Mouse (Mus musculus) midbrain, embryonic 16.5 days (tissue): Measurements from ENCODE around the gene Lrrc30. TPM values are rescaled to one million over a fixed set of nuclear protein-coding genes. Genes with fewer than 3 reads are reported as not detected.

Source experiments
- ATAC-seq: fragments of 200-750 bp; cut with Nextera tagmentation; 2 replicates; pipeline ENCODE4 v1.8.0; 2017; ENCODE audit warnings: moderate TSS enrichment
- H3K27ac ChIP-seq: fragments of 300-500 bp; sonication (generic); 2 replicates; pipeline ENCODE4 v1.5.1; 2014; ENCODE audit warnings: mild to moderate bottlenecking, low read length, mixed read lengths
- H3K27me3 ChIP-seq: fragments of 300-500 bp; sonication (generic); 2 replicates; pipeline ENCODE4 v1.6.1; 2014; ENCODE audit warnings: low read depth, low read length, mixed read lengths; ENCODE audit not compliant: control insufficient read depth, insufficient read depth
- H3K36me3 ChIP-seq: fragments of 300-500 bp; sonication (generic); 2 replicates; pipeline ENCODE4 v1.6.1; 2014; ENCODE audit warnings: mild to moderate bottlenecking, low read length, moderate library complexity, mixed read lengths; ENCODE audit not compliant: control insufficient read depth, insufficient read depth
- H3K4me1 ChIP-seq: fragments of 300-500 bp; sonication (generic); 2 replicates; pipeline ENCODE4 v1.6.1; 2014; ENCODE audit warnings: mild to moderate bottlenecking, low read length, mixed read lengths; ENCODE audit not compliant: control insufficient read depth, insufficient read depth
- H3K4me2 ChIP-seq: fragments of 300-500 bp; sonication (generic); 2 replicates; pipeline ENCODE4 v1.6.1; 2014; ENCODE audit warnings: mild to moderate bottlenecking, low read length, mixed read lengths
- H3K4me3 ChIP-seq: fragments of 300-500 bp; sonication (generic); 2 replicates; pipeline ENCODE4 v1.5.1; 2014; ENCODE audit warnings: low read depth, mild to moderate bottlenecking, low read length, moderate library complexity, mixed read lengths
- H3K9ac ChIP-seq: fragments of 300-500 bp; sonication (generic); 2 replicates; pipeline ENCODE4 v1.6.1; 2014; ENCODE audit warnings: low read depth, low read length, mixed read lengths
- H3K9me3 ChIP-seq: fragments of 300-500 bp; sonication (generic); replicated peaks from 2 replicates; pipeline ENCODE4 v1.6.1; 2014; ENCODE audit warnings: mild to moderate bottlenecking, low read length, mixed read lengths; ENCODE audit not compliant: control insufficient read depth, poor library complexity, severe bottlenecking
- WGBS: fragments of 180-500 bp; shearing (Covaris S2); extraction: QIAGEN DNeasy Blood & Tissue Kit; methylation state at CpG from one replicate; pipeline ENCODE4 v1.1.7; 2014; 5-methylcytosine and 5-hydroxymethylcytosine counted together
- polyA plus RNA-seq: library from polyadenylated mRNA; unstranded; fragments of >200 nt; fragmentation: Nextera tagmentation; extraction: Ambion mirVana; gene quantifications from 2 replicates; pipeline ENCODE4 v1.2.1, GENCODE M21; 2015

Gene Lrrc30
- polyA plus RNA-seq, 1 experiment from 2014 or later: not detected

- Histone ChIP-seq H3K27me3 (no peaks in the 10 kb centered on the region), H3K4me2 (no peak overlapping the region), H3K27ac (no peak overlapping the region), H3K4me1 (no peaks in the 10 kb centered on the region), H3K36me3 (no peaks in the 10 kb centered on the region), H3K4me3 (no peak overlapping the region), H3K9ac (no peak overlapping the region), H3K9me3 (no peaks in the 10 kb centered on the region)
- no peak for ATAC-seq
- WGBS: 90% methylated on average over 2 of the region's 2 CpGs
These were observed 4.4 kb upstream of the Lrrc30 start for GRCm38 (mm10) chr17:67636951-67637350.

- WGBS: 69% methylated on average over 3 of the region's 3 CpGs
- ATAC-seq: no peak
- Histone ChIP-seq H3K27me3 (no peaks in the 10 kb centered on the region), H3K4me2 (no peak overlapping the region), H3K4me1 (no peaks in the 10 kb centered on the region), H3K27ac (no peak overlapping the region), H3K9me3 (no peaks in the 10 kb centered on the region), H3K9ac (no peak overlapping the region), H3K36me3 (no peaks in the 10 kb centered on the region), H3K4me3 (no peak overlapping the region)
These were observed 3.8 kb upstream of the Lrrc30 start for GRCm38 (mm10) chr17:67636304-67636703.

GRCm38 (mm10) chr17:67629746-67630145 is 2.8 kb downstream of the Lrrc30 start:
- H3K9me3 ChIP-seq: no peaks in the 10 kb centered on the region
- WGBS: 56% methylated on average over 3 of the region's 3 CpGs
- H3K27me3 ChIP-seq: no peaks in the 10 kb centered on the region
- 0 out of 2 replicates have a peak, but pooled peaks cover 4% of the 10 kb centered on the region for H3K4me1 ChIP-seq
- no peak overlapping the region for H3K27ac ChIP-seq
- ATAC-seq: no peak
- no peak overlapping the region for H3K9ac ChIP-seq
- H3K36me3 ChIP-seq: no peaks in the 10 kb centered on the region
- H3K4me2 ChIP-seq: no peak overlapping the region
- no peak overlapping the region for H3K4me3 ChIP-seq

- no peak overlapping the region for H3K4me3 ChIP-seq
- H3K9me3 ChIP-seq: no peaks in the 10 kb centered on the region
- 0 out of 2 replicates have a peak, but pooled peaks cover 4% of the 10 kb centered on the region for H3K4me1 ChIP-seq
- WGBS: 36% methylated on average over 13 of the region's 13 CpGs
- peak overlapping the region; percentile 33 for H3K27ac ChIP-seq
- ATAC-seq: peak; percentile 71; the same call in 1 of the 2 replicates
- peak overlapping the region; percentile 9; the same call in 1 of the 2 replicates for H3K4me2 ChIP-seq
- no peak overlapping the region for H3K9ac ChIP-seq
- no peaks in the 10 kb centered on the region for H3K36me3 ChIP-seq
- H3K27me3 ChIP-seq: no peaks in the 10 kb centered on the region
These were observed 3.3 kb downstream of the Lrrc30 start for GRCm38 (mm10) chr17:67629211-67629657.

GRCm38 (mm10) chr17:67628475-67628874 is 4.0 kb downstream of the Lrrc30 start:
- no peaks in the 10 kb centered on the region for H3K27me3 ChIP-seq
- no peaks in the 10 kb centered on the region for H3K36me3 ChIP-seq
- 0 out of 2 replicates have a peak, but pooled peaks cover 4% of the 10 kb centered on the region for H3K4me1 ChIP-seq
- no peak; the same call in 1 of the 2 replicates for ATAC-seq
- H3K27ac ChIP-seq: 0 out of 2 replicates have a peak overlapping the region, but pooled peaks have one; percentile 22
- H3K9ac ChIP-seq: no peak overlapping the region
- 69% methylated on average over 15 of the region's 15 CpGs for WGBS
- H3K4me3 ChIP-seq: no peak overlapping the region
- no peak overlapping the region for H3K4me2 ChIP-seq
- H3K9me3 ChIP-seq: no peaks in the 10 kb centered on the region

GRCm38 (mm10) chr17:67625431-67625830 is 7.1 kb downstream of the Lrrc30 start:
- H3K9me3 ChIP-seq: no peaks in the 10 kb centered on the region
- H3K4me2 ChIP-seq: no peak overlapping the region
- 81% methylated on average over 5 of the region's 5 CpGs for WGBS
- ATAC-seq: no peak
- H3K9ac ChIP-seq: no peak overlapping the region
- H3K4me3 ChIP-seq: no peak overlapping the region
- H3K27me3 ChIP-seq: no peaks in the 10 kb centered on the region
- no peaks in the 10 kb centered on the region for H3K36me3 ChIP-seq
- no peak overlapping the region for H3K27ac ChIP-seq
- 0 out of 2 replicates have a peak, but pooled peaks cover 4% of the 10 kb centered on the region for H3K4me1 ChIP-seq

- no peaks in the 10 kb centered on the region for H3K27me3 ChIP-seq
- no peaks in the 10 kb centered on the region for H3K36me3 ChIP-seq
- H3K27ac ChIP-seq: no peak overlapping the region
- 0 out of 2 replicates have a peak, but pooled peaks cover 2% of the 10 kb centered on the region for H3K4me1 ChIP-seq
- H3K4me3 ChIP-seq: no peak overlapping the region
- H3K9me3 ChIP-seq: no peaks in the 10 kb centered on the region
- 47% methylated on average over 7 of the region's 7 CpGs for WGBS
- no peak overlapping the region for H3K4me2 ChIP-seq
- H3K9ac ChIP-seq: no peak overlapping the region
- no peak for ATAC-seq
These were observed 13.5 kb downstream of the Lrrc30 start for GRCm38 (mm10) chr17:67619001-67619400.

- Histone ChIP-seq H3K27me3 (no peaks in the 10 kb centered on the region), H3K4me3 (no peak overlapping the region), H3K36me3 (no peaks in the 10 kb centered on the region), H3K27ac (no peak overlapping the region), H3K4me2 (no peak overlapping the region), H3K9me3 (no peaks in the 10 kb centered on the region), H3K9ac (no peak overlapping the region), H3K4me1 (0 out of 2 replicates have a peak, but pooled peaks cover 2% of the 10 kb centered on the region)
- 71% methylated on average over 5 of the region's 5 CpGs for WGBS
- ATAC-seq: no peak
These were observed 18.1 kb downstream of the Lrrc30 start for GRCm38 (mm10) chr17:67614381-67614780.

GRCm38 (mm10) chr17:67612576-67612975 is 19.9 kb downstream of the Lrrc30 start:
- H3K27ac ChIP-seq: no peak overlapping the region
- ATAC-seq: no peak
- 76% methylated on average over 1 of the region's 1 CpGs for WGBS

More at GRCm38 (mm10) chr17:67612576-67612975, 19.9 kb downstream of the Lrrc30 start:
- H3K27me3 ChIP-seq: no peaks in the 10 kb centered on the region
- H3K9me3 ChIP-seq: no peaks in the 10 kb centered on the region
- no peaks in the 10 kb centered on the region for H3K4me1 ChIP-seq
- H3K4me2 ChIP-seq: no peak overlapping the region
- no peaks in the 10 kb centered on the region for H3K36me3 ChIP-seq
- no peak overlapping the region for H3K4me3 ChIP-seq
- H3K9ac ChIP-seq: no peak overlapping the region
